Mouse (Mus musculus): ENCODE measurements at regions not wholly inside any gene's neighbourhood (a gene's known extent, or its start where the extent isn't known, plus 50 kb on each side); places are given as distances from the start of the nearest gene placed in this dataset.

DNA sequence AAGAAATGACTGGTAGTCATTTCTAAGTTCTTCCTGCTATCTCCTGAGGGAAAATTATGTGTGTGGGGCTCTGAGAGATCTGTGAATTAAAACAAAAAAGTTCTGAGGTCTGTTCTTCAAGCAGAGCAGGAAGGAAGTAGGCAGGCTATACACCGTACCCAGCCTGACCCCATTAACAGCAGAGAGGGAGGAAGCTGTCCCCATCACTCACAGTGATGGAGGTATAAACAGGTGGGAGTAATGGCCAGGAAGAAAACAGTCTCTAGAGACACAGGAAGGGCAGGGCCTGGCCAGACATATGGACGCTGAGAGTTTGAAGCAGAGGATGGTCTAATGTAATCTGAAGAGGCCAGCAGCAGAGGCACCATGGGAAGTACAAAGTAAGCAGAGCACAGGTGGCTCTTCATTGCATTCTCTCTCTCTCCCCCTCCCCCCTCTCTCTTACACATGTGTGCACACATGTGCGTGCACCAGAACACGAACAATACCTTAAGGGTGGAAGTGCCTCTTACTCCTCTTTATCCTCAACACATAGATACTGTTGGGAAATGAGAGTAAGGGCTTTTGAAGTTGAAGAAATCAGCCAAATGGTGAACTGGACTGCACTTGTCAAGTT, 367.7 kb upstream of the Kif2a start:
- ATAC-seq (ENCODE audit: low read depth), result no peak
- Histone ChIP-seq H3K9me3 (ENCODE audit: control insufficient read depth, low read length) (no peaks in the 10 kb centered on the region), H3K4me2 (ENCODE audit: low read depth, low read length) (no peak overlapping the region), H3K4me1 (ENCODE audit: control insufficient read depth, insufficient read depth, low read length) (no peaks in the 10 kb centered on the region), H3K36me3 (ENCODE audit: control insufficient read depth, insufficient read depth, low read length) (no peaks in the 10 kb centered on the region), H3K4me3 (ENCODE audit: low read depth, low read length) (no peak overlapping the region), H3K27ac (ENCODE audit: low read depth, low read length) (no peak overlapping the region), H3K27me3 (ENCODE audit: control insufficient read depth, insufficient read depth, low read length) (no peaks in the 10 kb centered on the region), H3K9ac (replicated peaks; ENCODE audit: low read depth, low read length) (no peak overlapping the region)
- WGBS, result 87% methylated on average over 4 of the region's 4 CpGs

DNA sequence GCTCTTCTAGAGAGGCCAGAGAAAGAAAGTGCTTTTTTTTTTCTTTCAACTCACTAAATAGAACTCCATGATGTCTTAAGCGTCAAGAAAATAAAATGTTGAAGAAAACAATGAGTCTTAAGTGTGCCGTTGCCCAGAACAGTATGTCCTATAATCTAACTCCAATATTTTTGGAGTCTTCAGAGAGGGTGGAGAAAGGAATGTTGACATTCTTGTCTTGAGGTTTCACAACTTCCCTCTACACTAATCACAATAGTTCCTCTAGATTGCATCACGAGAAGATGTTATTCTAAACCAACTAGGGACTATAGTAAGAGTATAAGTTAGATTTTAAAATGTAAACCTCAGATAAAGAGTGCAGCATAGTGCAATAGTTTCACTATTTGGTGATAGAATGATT, 367.1 kb upstream of the Kif2a start:
- Histone ChIP-seq H3K4me2 (ENCODE audit: low read depth, low read length) (no peak overlapping the region), H3K27me3 (ENCODE audit: control insufficient read depth, insufficient read depth, low read length) (no peaks in the 10 kb centered on the region), H3K4me3 (ENCODE audit: low read depth, low read length) (no peak overlapping the region), H3K4me1 (ENCODE audit: control insufficient read depth, insufficient read depth, low read length) (no peaks in the 10 kb centered on the region), H3K9ac (replicated peaks; ENCODE audit: low read depth, low read length) (no peak overlapping the region), H3K9me3 (ENCODE audit: control insufficient read depth, low read length) (no peaks in the 10 kb centered on the region), H3K27ac (ENCODE audit: low read depth, low read length) (no peak overlapping the region), H3K36me3 (ENCODE audit: control insufficient read depth, insufficient read depth, low read length) (no peaks in the 10 kb centered on the region)
- ATAC-seq (ENCODE audit: low read depth), result no peak
- 85% methylated on average over 3 of the region's 3 CpGs for WGBS

DNA sequence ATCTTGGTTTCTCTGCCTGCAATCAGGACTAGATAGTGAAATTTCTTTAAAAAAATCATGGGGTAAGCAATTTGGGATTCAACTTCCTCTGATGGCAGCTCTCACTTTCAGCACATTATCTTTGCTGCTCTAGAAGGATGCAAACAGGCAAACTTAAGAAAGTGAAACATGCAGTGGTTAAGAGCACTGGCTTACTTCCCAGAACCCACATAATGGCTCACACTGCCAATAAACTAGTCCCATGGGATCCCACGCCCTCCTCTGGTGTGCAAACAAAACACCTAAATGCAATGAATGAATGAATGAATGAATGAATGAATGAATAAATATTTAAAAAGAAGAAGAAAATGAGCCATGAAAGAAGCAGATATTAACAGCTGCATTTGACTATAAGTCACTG, 356.1 kb upstream of the Kif2a start:
- Histone ChIP-seq H3K4me3 (ENCODE audit: low read depth, low read length) (no peak overlapping the region), H3K9ac (replicated peaks; ENCODE audit: low read depth, low read length) (no peak overlapping the region), H3K27me3 (ENCODE audit: control insufficient read depth, insufficient read depth, low read length) (no peaks in the 10 kb centered on the region), H3K4me1 (ENCODE audit: control insufficient read depth, insufficient read depth, low read length) (no peaks in the 10 kb centered on the region), H3K9me3 (ENCODE audit: control insufficient read depth, low read length) (no peaks in the 10 kb centered on the region), H3K4me2 (ENCODE audit: low read depth, low read length) (no peak overlapping the region), H3K36me3 (ENCODE audit: control insufficient read depth, insufficient read depth, low read length) (no peaks in the 10 kb centered on the region), H3K27ac (ENCODE audit: low read depth, low read length) (no peak overlapping the region)
- WGBS, result 78% methylated on average over 1 of the region's 1 CpGs
- no peak for ATAC-seq (ENCODE audit: low read depth)

DNA sequence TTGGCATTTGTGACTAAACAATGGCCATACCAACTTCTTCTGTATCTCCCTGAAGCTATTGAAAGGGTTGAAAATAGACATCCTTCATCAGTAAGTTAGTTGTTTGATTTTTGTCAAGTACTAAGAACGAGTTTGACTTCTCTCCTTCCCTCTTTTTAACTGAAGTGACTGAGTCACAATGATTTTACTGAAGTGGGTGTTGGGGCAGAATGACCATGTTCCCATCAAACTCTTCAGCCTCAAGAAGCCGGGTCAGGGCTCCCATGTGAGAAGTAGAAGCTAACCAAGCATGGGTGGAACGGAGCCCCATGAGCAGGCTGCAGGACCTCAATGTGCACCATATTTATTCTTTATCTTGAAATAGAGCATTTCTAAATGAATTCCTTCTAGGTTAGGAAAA, 350.7 kb upstream of the Kif2a start:
- Histone ChIP-seq H3K27ac (ENCODE audit: low read depth, low read length) (no peak overlapping the region), H3K27me3 (ENCODE audit: control insufficient read depth, insufficient read depth, low read length) (no peaks in the 10 kb centered on the region), H3K4me1 (ENCODE audit: control insufficient read depth, insufficient read depth, low read length) (no peaks in the 10 kb centered on the region), H3K9ac (replicated peaks; ENCODE audit: low read depth, low read length) (no peak overlapping the region), H3K36me3 (ENCODE audit: control insufficient read depth, insufficient read depth, low read length) (no peaks in the 10 kb centered on the region), H3K4me3 (ENCODE audit: low read depth, low read length) (no peak overlapping the region), H3K9me3 (ENCODE audit: control insufficient read depth, low read length) (no peaks in the 10 kb centered on the region), H3K4me2 (ENCODE audit: low read depth, low read length) (no peak overlapping the region)
- ATAC-seq (ENCODE audit: low read depth), result no peak
- 93% methylated on average over 3 of the region's 3 CpGs for WGBS

DNA sequence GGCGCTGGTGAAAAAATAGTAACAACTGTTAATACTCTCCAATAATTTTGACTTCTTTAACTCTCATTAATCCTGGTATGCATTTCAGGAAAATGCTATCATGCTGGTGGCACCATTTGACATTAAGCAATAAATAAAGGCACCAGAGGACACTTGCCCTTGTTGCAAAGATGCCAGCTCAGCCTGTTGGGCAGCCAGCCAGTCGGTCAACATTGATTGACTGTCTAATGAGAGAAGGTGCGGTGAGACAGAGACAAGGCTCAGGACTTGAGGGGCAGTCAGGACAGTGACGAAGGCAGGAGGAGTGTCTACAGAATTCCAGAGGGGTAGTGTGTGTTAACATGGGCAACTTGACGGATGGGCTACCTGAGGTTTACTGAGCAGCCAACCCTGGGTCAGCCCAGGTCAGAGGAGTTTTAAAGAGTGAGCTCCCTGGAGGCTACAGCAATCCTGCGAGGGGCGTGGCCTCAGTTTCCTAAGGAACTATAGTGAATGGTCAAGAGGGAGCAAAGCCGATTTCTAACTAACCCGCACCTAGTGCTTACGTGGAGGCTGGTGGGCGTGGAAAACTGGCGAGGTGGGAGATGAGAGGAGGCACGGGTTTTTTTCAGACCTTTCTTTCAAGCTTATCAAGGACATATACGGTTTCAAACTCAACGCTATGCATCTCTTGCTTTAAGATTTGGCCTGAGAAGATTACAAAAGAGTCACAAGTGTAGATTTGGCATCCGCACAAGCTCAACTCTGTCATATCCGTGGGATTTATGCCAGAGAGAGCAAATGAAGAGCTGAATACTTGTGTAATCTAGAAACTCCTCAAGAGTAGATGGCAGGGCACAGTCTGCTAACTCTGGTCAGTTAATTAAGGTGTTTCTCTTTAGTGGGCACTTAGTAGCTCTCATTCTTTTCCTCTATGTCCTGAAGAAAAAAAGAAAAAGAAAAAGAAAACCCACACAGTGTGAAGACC, 350.0 kb upstream of the Kif2a start:
- H3K4me1 ChIP-seq (ENCODE audit: control insufficient read depth, insufficient read depth, low read length), result no peaks in the 10 kb centered on the region
- H3K36me3 ChIP-seq (ENCODE audit: control insufficient read depth, insufficient read depth, low read length), result no peaks in the 10 kb centered on the region
- no peaks in the 10 kb centered on the region for H3K9me3 ChIP-seq (ENCODE audit: control insufficient read depth, low read length)
- ATAC-seq (ENCODE audit: low read depth), result no peak
- WGBS, result 39% methylated on average over 17 of the region's 17 CpGs
- H3K4me3 ChIP-seq (ENCODE audit: low read depth, low read length), result no peak overlapping the region
- H3K27ac ChIP-seq (ENCODE audit: low read depth, low read length), result no peak overlapping the region
- no peak overlapping the region for H3K9ac ChIP-seq (replicated peaks; ENCODE audit: low read depth, low read length)
- H3K27me3 ChIP-seq (ENCODE audit: control insufficient read depth, insufficient read depth, low read length), result no peaks in the 10 kb centered on the region
- no peak overlapping the region for H3K4me2 ChIP-seq (ENCODE audit: low read depth, low read length)

DNA sequence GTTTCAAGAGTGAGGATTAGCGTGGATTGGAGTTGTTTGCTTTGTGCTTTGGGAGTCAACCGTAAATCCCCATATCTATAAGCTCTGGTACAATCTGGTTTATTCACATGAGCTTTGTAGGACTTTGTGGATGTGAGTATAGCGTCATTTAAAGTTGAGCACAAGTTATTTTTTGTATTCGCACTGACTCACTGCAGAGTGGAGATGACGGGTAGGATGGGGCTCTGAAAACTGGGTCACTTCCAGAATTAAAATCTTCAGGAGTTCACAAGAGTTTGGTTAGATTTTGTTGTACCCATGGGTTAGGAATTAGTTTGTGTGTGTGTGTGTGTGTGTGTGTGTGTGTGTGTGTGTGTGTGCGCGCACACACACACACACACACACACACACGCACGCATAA, 345.7 kb upstream of the Kif2a start:
- no peak for ATAC-seq (ENCODE audit: low read depth)

DNA sequence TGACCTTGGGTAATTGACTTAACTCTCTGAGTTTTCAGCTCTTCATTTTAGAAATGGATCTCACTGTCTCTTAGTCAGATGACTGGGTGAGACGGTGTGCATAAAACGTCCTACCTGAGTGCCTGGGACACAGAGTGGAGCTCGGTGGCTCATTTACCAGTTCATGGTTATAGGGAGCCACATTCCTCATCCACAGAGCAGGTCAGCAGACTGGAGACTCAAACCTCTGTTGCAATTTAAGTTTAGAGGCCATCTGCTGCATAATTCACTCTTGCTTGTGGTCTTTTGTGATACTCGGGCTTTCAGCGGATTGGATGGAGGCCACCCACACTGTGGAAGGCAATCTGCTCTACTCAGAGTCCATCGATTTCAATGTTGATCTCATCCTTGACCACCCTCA, 343.8 kb upstream of the Kif2a start:
- Histone ChIP-seq H3K9me3 (ENCODE audit: control insufficient read depth, low read length) (no peaks in the 10 kb centered on the region), H3K9ac (replicated peaks; ENCODE audit: low read depth, low read length) (no peak overlapping the region), H3K4me1 (ENCODE audit: control insufficient read depth, insufficient read depth, low read length) (no peaks in the 10 kb centered on the region), H3K36me3 (ENCODE audit: control insufficient read depth, insufficient read depth, low read length) (no peaks in the 10 kb centered on the region), H3K4me3 (ENCODE audit: low read depth, low read length) (no peak overlapping the region), H3K27me3 (ENCODE audit: control insufficient read depth, insufficient read depth, low read length) (no peaks in the 10 kb centered on the region), H3K4me2 (ENCODE audit: low read depth, low read length) (no peak overlapping the region), H3K27ac (ENCODE audit: low read depth, low read length) (no peak overlapping the region)
- no peak for ATAC-seq (ENCODE audit: low read depth)
- WGBS, result 80% methylated on average over 6 of the region's 6 CpGs

More for the DNA sequence above, 345.7 kb upstream of the Kif2a start:
- no peaks in the 10 kb centered on the region for H3K27me3 ChIP-seq (ENCODE audit: control insufficient read depth, insufficient read depth, low read length)
- H3K9me3 ChIP-seq (ENCODE audit: control insufficient read depth, low read length), result no peaks in the 10 kb centered on the region
- H3K27ac ChIP-seq (ENCODE audit: low read depth, low read length), result no peak overlapping the region
- no peak overlapping the region for H3K4me3 ChIP-seq (ENCODE audit: low read depth, low read length)
- H3K36me3 ChIP-seq (ENCODE audit: control insufficient read depth, insufficient read depth, low read length), result no peaks in the 10 kb centered on the region
- H3K4me1 ChIP-seq (ENCODE audit: control insufficient read depth, insufficient read depth, low read length), result no peaks in the 10 kb centered on the region
- H3K4me2 ChIP-seq (ENCODE audit: low read depth, low read length), result no peak overlapping the region
- WGBS, result 96% methylated on average over 9 of the region's 9 CpGs
- no peak overlapping the region for H3K9ac ChIP-seq (replicated peaks; ENCODE audit: low read depth, low read length)

DNA sequence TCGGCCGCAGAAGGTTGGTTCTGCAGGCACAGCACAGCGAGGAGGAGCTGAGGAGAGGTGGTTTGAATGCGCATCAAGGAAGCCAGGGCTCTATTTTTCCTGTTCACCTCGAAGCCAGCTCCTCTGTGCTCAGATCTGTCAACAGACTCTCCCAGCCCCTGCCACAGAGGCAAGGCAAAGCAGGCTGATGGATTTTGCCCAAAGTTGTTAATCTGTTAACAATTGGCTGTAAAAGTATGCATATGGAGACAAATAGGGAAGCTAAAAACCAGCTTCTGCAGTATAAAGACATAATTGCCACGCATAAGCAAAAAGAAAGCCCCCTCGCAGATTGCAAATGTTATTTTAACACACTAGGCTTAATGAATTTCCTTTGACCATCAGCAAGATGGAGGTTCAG, 343.3 kb upstream of the Kif2a start:
- ATAC-seq (ENCODE audit: low read depth), result no peak
- 75% methylated on average over 7 of the region's 7 CpGs for WGBS

More for the DNA sequence above, 343.3 kb upstream of the Kif2a start:
- no peak overlapping the region for H3K9ac ChIP-seq (replicated peaks; ENCODE audit: low read depth, low read length)
- H3K9me3 ChIP-seq (ENCODE audit: control insufficient read depth, low read length), result no peaks in the 10 kb centered on the region
- no peaks in the 10 kb centered on the region for H3K27me3 ChIP-seq (ENCODE audit: control insufficient read depth, insufficient read depth, low read length)
- H3K27ac ChIP-seq (ENCODE audit: low read depth, low read length), result no peak overlapping the region
- no peak overlapping the region for H3K4me2 ChIP-seq (ENCODE audit: low read depth, low read length)
- H3K4me3 ChIP-seq (ENCODE audit: low read depth, low read length), result no peak overlapping the region
- no peaks in the 10 kb centered on the region for H3K4me1 ChIP-seq (ENCODE audit: control insufficient read depth, insufficient read depth, low read length)
- no peaks in the 10 kb centered on the region for H3K36me3 ChIP-seq (ENCODE audit: control insufficient read depth, insufficient read depth, low read length)

Measured in neural tube, embryonic 14.5 days (tissue).